Mouse (Mus musculus): ENCODE results near the gene Cyp24a1. TPM values are rescaled to one million over a fixed set of nuclear protein-coding genes. Genes with fewer than 3 reads are reported as not detected.

The Cyp24a1 gene
- polyA plus RNA-seq, 1 experiment from 2014 or later: not detected

Other genes with a start within 250 kb of the Cyp24a1 start
- gene Bcas1, start 69.3 kb downstream of the Cyp24a1 start, polyA plus RNA-seq (2016; fragmentation: Nextera tagmentation; extraction: Ambion mirVana): 5.2 and 5.7 TPM in 2 replicates
- 58.5 and 63.7 TPM in 2 replicates for gene Pfdn4, start 717 bp downstream of the Cyp24a1 start, polyA plus RNA-seq (2016; fragmentation: Nextera tagmentation; extraction: Ambion mirVana)
- gene 4930470P17Rik, start 104.9 kb upstream of the Cyp24a1 start, polyA plus RNA-seq (2016; fragmentation: Nextera tagmentation; extraction: Ambion mirVana): not detected in 2 replicates
- 0.76 and 0.92 TPM in 2 replicates for gene Dok5, start 234.7 kb upstream of the Cyp24a1 start, polyA plus RNA-seq (2016; fragmentation: Nextera tagmentation; extraction: Ambion mirVana)